Mouse (Mus musculus) liver, embryonic 12.5 days (tissue): ENCODE measurements around the gene Klrc3. TPM values are rescaled to one million over a fixed set of nuclear protein-coding genes. Genes with fewer than 3 reads are reported as not detected.

Experiments used
- microRNA-seq: library from miRNA; unstranded; fragments of <30 nt; microRNA quantifications from one replicate; pipeline ENCODE4, GENCODE M21; 2017
- polyA plus RNA-seq: library from polyadenylated mRNA; unstranded; fragments of >200 nt; fragmentation: Nextera tagmentation; extraction: Ambion mirVana; gene quantifications from 2 replicates; pipeline ENCODE4 v1.2.1, GENCODE M21; 2016

Klrc3 gene
- polyA plus RNA-seq, 1 experiment from 2014 or later: not detected

Small RNAs within 50 kb of the gene (microRNA-seq; reads per million reads assigned to microRNA genes)
- gene Mir680-1: not detected

Other genes starting within 250 kb of the Klrc3 start
- 31.9 and 32.7 TPM in 2 replicates for gene Clec1b, start 246.0 kb downstream of the Klrc3 start, polyA plus RNA-seq
- gene Clec9a, start 234.5 kb downstream of the Klrc3 start, polyA plus RNA-seq: 0.29 and 0.39 TPM in 2 replicates
- 0.24 and 0.38 TPM in 2 replicates for gene Clec1a, start 191.3 kb downstream of the Klrc3 start, polyA plus RNA-seq
- gene Olr1, start 136.2 kb downstream of the Klrc3 start, polyA plus RNA-seq: 0.74 and 0.83 TPM in 2 replicates
- gene Tmem52b, start 130.8 kb downstream of the Klrc3 start, polyA plus RNA-seq: not detected in 2 replicates
- 37.8 and 38.0 TPM in 2 replicates for gene Gabarapl1, start 110.2 kb downstream of the Klrc3 start, polyA plus RNA-seq
- not detected in 2 replicates for gene Klre1, start 65.4 kb downstream of the Klrc3 start, polyA plus RNA-seq
- gene Klrd1, start 51.6 kb downstream of the Klrc3 start, polyA plus RNA-seq: 0.18 and 0.83 TPM in 2 replicates
- 0.16 and 0.21 TPM in 2 replicates for gene Klrk1, start 19.5 kb downstream of the Klrc3 start, polyA plus RNA-seq
- not detected in 2 replicates for gene Klrc2, start 17.4 kb upstream of the Klrc3 start, polyA plus RNA-seq
- gene Klrc1, start 35.6 kb upstream of the Klrc3 start, polyA plus RNA-seq: not detected in 2 replicates
- not detected in 2 replicates for gene Klri1, start 73.8 kb upstream of the Klrc3 start, polyA plus RNA-seq
- gene Klri2, start 97.1 kb upstream of the Klrc3 start, polyA plus RNA-seq: 0.04 TPM in 1 of 2 replicates, not detected in the other
- gene Gm156, start 140.9 kb upstream of the Klrc3 start, polyA plus RNA-seq: not detected in 2 replicates
- not detected in 2 replicates for gene Gm17631, start 219.3 kb upstream of the Klrc3 start, polyA plus RNA-seq
- not detected in 2 replicates for gene Klra17, start 233.3 kb upstream of the Klrc3 start, polyA plus RNA-seq